Mouse (Mus musculus) kidney, adult 8-10 months (tissue): ENCODE measurements around the gene Casd1.

Experiments used
- DNase-seq, 2 experiments: peaks; one replicate each; pipeline ENCODE4 v3.0.0; 2022

The Casd1 gene

DNA sequence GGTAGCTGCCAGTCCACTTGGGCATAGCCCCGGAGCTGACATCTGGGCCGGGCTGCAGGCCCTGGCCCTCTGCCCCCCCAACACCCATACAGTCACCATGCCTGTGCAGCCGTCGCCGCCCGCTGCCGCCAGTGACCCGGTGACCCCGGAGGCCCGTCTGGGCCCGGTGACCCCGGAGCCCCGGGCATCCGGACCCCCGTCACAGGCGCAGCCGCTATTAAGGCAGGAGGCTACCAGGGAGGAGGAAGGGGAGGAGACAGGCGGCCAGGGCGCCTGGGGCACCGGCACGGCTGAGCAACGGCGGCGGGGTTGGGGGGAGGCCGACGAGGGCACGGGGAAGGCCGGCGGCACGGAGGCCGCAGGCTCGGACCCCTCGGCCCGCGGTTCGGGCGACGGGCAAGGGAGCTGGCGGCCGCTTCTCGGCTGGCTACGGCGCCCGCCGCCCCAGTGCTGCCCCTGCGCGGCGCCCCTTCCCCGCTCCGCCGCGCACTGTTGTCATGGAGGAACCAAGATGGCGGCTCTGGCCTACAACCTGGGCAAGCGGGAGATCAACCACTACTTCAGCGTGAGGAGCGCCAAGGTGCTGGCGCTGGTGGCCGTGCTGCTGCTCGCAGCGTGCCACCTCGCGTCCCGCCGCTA lies at the start of gene Casd1:
Gene Casd1, plus strand, starts transcription at position 182 of the 639 bp plus-strand sequence.
- peak; percentile 33 to 55 for DNase-seq

DNA sequence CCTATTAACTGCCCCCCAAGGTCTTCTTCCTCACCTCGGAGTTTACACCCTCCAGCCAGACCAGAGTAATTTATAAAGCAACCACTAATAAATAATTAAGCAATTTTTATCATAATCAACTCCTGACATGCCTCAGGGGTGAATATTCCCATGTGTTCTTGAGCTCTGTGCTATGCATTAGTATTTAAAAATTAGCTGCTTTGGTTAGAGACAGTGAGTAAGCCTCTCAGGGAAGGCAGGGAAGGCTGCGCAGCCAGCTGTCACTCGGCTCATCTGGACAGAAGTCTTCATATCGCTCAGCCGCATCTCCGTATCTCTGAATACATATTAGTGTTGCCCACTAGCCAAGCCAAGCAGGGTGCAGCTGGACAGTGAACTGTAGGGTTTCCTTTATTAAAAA lies 45.3 kb upstream of the Casd1 start:
- DNase-seq: no peak

DNA sequence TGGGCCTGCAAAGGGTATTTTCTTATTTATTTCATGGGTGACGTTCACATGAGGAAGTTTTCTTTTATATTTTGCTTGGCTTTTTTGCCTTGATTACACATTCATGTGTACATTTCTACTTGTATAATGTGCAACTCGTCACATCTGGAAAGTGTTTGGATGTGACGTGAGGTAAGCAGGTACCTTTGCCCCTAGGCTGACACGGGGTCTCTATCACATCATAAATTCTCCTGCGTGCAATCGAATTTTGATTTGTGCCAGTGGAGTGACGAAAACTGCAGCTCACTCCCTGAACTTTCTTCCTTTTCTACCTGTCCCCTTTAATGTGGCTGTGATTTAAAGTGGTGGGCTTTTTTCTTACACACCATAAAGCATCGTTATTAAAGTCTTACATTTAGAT lies 43.6 kb upstream of the Casd1 start:
- no peak for DNase-seq

DNA sequence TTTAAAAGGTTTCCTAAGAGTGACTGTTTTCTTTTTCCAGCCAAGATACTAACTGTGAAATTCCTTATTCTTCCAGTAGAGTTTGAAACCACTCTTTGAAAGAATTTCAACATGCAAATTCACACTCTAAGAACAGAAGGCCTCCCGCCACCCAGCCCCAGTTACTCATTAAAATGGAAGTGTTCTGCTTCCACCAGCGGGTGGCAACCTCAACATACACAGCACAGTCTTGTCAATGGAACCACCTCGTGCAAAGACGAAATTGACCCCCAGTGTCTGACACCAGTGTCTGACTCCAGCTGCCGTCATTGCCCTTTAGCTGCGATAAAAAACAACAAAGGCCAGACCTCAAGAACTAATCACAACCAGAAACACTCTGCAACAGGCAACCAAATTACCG lies 43.0 kb upstream of the Casd1 start:
- peak; percentile 14 to 36 for DNase-seq

DNA sequence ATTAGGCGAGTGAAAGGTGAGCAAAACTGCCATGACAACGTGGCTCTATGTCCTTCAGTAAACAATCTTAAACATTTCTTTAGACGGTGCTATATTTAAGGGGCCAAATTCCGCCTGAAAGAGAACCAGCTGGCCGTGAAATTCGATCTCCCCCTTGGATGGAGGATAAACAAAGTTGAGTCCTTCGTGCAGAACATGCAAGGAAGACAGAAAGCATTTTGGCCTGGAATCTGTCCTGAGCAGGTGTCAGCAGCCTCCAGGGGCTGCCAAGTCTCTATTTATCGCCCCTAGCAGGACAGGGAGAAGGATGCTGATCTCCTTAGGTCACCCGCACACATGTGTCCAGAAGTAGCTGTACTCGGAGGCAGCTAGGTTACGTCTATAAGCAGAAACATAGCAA lies 39.5 kb upstream of the Casd1 start:
- no peak for DNase-seq

DNA sequence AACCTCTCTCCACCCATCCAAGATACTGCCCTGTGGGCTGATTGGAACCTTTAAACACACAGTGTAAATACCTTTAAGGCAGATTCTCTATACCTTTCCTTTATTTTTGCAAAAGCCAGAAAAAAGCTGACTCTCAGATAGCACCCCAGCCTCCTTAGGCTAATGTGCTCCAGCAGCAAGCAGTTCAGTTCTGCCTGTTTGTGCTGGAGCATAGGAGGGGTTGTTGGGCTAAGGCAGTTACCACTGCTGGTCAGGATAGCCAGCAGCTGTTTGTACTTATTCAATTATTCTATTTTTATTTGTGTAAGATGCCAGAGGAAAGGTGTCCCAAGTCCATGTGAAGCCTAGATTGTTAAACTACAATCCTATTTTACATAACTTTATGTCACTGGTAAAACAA lies 39.0 kb upstream of the Casd1 start:
- DNase-seq: no peak

DNA sequence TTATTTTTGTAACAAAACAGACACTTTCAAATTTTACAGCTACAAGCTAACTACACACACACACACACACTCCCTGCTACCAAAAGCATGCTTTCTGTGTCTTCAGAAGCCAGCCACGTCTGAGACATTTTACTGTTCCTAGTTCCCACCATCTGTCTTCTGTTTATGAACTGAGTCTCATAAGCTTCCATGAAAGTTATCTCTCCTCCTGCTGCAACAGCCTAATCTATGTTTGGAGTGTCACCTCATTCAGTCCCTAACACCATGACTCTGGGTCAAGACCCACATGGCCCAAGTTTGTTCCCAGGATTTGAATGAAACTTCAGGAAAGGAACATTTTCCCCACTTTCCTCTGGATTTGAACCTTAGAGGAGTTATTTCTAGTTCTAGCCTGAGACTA lies 38.2 kb upstream of the Casd1 start:
- DNase-seq: no peak

DNA sequence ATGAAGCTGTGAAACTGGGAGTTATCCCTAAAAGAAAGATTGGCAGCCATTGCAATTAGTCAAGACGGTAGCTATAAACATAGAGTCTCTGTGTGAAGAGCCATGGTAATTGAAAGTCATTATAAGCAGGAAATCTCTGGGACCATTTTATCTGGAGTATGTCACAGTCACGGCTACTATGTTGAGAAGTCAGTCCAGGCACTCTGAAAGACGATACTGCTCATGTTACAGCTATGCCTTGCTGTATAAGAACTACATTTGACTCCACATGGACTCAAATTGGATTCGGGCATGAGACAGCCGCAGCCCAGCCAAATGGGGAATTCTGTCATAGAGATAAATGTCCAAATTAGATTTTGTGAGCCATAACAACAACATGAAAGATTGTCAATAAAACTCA lies 37.2 kb upstream of the Casd1 start:
- no peak for DNase-seq

DNA sequence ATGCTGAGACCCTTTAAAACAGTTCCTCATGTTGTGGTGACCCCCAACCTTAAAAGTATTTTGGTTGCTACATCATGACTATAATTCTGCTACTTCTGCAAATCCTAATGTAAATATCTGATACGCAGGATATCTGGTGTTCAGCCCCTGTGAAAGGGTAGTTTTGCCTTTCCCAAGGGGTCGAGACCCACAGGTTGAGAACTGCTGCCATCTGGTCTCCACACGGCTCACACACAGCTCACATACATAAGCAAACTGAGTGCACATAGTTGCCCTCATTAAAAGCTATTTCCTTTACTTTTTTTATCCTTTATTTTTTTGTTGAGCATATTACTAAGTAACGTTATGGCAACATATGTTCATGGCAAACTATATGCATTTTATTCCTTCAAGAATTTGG lies 30.2 kb upstream of the Casd1 start:
- no peak for DNase-seq

DNA sequence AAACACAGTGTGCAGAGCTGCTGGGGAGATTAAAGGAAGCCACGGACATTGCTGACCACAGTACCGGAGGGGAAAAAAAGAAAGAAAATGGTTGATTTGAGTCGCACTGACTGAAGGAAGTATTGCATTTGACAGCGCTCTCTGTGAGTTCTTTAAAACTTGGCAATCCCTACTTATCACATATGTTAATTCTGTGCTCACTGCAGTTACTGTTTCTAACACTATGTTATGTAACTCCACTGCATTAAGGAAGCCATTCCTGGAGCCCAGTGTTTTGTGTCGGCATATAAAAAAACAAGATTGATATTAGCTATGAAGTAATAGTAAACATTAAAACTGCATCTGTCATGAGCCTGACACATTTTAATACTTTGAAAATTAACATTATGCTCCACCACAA lies 22.9 kb upstream of the Casd1 start:
- no peak for DNase-seq

DNA sequence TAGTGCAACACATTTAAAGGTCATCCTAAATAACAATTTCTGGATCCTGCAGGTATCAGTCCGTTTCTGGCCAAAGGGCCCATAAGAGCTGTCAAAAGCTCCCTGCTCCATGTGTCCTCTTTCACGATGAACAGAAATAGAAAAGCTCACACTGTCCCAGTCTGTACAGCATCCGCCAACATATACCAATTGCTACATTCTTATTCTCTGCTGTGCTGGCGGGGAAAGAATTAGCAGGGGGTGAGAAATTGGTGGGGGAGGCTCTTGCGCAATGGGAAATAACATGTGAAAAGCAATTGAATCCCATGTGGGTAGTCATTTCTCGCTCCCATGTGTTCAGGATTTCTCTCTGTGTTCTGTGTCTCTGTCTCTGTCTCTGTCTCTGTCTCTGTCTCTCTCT lies 22.3 kb upstream of the Casd1 start:
- no peak for DNase-seq

DNA sequence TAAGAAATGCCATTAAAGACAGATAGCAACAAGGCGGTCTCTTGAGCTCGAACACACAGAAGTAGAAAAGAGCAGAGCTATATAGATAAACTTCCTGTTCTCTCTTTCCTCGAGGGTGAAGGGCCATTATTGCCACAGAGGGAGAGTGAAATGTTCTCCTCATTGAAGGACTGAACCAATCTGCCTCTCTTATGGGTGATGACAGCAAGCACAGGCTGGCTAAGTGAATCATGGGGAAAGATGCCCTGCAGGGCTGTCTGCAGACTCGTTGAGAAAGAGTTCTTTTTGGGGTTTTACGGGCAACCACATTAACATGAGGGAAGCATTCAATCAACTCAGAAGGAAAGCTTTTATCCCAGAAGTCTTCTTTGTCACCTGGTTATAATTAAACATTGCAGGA lies 21.0 kb upstream of the Casd1 start:
- no peak for DNase-seq

DNA sequence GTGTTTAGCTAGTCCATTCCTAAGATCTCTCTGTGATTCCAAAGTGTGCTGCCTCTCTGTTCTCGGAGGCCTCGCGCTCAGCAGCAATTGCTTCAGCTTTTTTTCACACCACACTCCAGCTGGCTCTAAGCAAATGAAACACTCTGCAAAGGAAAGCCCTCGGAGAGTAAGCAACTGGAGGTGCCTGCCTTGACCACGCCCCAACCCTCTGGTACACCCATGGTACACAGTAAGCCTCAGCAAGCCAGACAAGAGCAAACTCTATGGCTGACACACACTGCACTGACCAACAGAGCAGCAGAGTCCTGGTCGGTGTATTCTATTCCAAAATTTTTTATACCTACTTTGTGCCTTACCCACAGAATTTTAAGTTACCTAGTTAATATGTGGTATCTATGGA lies 17.2 kb upstream of the Casd1 start:
- no peak for DNase-seq

DNA sequence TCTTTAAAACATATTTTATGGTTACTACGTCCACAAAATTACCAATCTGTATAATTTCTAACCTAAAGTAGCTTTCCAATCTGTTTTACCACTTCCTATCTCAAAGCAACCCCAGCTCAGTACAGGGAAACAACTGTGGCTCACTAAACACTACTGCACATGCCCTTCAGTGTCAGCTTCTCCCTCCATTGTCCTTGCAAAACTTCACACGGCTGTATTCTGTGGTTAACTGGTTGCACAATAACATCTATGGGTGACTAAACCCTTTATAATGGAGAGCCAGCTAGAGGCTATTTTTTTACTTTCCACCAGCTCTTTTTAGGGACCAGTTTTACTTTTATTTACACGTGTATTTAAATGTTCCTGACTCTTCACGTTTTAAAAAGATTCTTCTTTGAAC lies 12.7 kb upstream of the Casd1 start:
- no peak for DNase-seq

DNA sequence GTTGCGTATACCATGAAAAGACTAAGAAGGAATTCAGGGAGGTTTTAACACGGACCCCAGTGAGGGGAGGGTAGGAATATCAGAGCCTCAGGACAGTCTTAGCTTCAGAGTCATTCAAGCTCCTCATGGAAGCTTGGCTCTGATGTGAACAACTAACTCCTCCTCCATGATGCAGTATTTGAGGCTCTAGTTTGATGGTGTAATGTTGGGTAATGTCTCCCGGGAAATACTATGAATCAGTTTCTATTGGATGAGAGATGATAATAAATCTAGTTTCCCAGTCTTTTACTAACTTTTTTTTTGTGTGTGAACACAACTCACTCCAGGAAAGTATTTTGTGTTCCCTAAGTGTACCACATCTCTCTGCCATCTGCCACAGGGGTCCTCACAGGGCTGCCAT lies 11.9 kb upstream of the Casd1 start:
- DNase-seq: no peak

DNA sequence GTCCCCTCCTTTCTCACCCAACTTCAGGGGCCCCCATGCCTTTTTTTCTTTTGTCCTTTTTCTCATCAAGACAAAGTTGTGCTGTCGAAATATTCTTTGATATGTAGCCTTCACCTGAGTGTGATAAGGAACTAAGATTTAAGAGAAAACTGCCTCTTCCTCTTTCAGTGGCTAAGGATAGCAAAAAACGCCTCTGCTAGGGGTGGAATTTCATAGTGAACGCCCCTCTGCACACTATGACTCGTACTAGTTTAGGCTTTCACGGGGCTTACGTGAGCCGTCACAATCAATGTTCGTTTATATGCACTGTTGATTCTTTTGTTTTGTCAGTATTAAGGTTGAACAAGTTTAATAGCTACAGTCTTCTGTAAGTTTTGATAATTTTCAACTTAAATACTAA lies 10.6 kb upstream of the Casd1 start:
- DNase-seq: no peak

DNA sequence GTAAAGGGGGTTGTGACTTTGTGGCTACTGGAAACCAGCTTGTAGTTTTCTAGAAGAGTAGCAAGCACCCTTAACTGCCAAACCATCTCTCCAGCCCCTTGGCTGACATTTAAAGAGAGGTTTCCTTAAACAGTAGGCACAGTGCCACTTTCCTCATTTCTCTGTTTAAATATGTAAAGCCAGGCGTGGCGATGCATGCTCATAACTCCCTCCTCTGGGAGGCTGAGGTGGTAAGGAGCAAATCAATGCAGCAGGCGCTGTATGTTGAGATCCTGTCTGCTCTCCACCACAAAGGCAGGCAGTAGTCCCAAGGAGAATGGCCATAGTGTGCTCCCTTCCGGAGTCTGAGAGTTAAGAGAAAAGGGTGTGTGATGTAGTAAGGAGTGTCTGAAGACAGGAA lies 2.9 kb upstream of the Casd1 start:
- no peak for DNase-seq

DNA sequence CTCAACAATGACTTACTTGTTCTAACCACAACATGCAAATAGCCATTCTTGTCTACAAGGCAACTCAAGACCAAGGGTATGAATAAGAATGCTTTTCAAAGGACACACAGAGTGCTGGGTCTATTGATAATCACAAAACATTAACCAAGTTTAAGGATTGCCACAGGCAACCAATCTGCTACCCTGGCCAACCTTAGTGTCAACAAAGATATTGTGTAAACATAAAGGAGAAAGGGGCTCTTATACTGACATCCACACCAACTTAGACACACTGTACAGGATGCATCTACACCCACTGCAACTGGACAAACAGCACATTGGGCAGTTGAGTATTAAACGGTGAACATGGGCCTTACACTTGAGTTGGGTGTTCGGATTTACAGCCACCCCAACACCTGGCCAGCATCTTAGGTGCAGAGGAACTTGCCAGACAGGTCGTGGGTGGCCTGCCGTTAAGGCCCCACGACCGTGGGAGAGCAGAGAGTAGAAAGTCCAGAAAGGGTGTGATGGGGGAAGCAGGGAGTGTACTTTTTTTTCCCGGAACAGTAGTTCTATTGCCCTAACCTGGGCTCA lies 468 bp upstream of the Casd1 start:
- DNase-seq: peak in 1 of 2 experiments; percentile 6

DNA sequence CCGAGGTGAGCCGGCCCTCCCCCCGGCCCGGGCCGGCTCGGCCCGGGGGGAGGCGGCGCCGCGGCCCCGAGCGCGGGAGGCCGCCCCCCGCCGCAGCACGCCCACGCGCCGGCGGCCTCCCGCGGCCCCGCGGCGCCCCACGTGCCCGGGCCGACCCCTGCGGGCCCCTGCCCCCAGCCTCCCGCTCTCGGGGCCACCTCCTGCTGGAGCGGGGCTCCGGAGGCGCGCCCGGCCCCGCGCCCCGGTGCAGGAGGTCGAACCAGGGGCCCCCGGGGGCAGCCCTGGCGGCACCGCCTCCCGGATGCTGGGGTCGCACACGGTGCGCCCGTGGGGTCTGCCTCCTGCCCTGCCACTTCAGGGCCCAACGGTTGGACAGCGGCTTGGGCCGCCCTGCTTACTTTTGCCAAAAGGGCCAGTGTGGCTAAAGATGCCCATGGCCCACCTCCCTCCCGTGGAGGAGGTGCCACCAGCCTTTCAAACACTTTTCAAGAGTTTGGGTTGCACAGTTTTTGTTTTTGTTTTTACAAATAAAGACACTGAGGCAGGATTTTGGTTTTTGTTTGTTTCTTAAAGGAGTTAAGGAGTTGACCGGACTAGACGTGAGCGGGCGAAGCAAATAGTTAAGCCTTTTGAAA lies 775 bp downstream of the Casd1 start:
- peak in 1 of 2 experiments; percentile 19 for DNase-seq

DNA sequence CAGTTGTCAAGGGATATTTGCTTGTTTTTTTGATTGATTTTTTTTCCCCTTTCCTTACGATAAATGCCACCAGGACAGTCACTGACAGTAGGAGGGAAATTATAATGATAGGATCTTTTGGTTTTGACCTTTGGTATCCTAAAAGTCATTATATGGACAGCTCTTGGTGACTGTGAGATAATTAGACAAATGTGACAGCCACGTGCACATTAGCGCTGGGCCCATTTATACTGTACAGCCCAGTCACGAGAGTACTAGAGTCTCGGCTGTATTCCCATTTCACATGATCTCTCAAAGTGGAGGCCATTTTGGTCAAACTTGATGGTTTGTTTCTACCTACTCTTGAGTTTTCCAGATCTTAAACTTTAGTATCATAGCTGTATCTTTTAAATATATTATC lies 1.4 kb downstream of the Casd1 start:
- DNase-seq: no peak

DNA sequence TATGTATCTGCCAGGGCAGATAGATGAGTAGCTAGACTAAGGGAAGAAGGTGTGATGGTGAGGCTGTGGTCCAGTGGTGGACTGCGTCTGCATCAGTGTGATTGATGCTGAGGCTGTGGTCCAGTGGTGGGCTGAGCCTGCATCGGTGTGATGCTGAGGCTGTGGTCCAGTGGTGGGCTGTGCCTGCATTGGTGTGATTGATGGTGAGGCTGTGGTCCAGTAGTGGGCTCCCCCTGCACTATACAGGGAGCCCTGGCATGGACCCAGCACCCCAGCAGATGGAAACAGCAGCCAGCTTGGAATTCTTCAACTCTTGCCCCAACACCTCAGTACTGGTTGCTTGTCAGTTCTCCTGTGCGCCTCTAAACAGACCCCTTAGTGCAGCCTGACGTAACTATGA lies 5.8 kb downstream of the Casd1 start:
- no peak for DNase-seq

DNA sequence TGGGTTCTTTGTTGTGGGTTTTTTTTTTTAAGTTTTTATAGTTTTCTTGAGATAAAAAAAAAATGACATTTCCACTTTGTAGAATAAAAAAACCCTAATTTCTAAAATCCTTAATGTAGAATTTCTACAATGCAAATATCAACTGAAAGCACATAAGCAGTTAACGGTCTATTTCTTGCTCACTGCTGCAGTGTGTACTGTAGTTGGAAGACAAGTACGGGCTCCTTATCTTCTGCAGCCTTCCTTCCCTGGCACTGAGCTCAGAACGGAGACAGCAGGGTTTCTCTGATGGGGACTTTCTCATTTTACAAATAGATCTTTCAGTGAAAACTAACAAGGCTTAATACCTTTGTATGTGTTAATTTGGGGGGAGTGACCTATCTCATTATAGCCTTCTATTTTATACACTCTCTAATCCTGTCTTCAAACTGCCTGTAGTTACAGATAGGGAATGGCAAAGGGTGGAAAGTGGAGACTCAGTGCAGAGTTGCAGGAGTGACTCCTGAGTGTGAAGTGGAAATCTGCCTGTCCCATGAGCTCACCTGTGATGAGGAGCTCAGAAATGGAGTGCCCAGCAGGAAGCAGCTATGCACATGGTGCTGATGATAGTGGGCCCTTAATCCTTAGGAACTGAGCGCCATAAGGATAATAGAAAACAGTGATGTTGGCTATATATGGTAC lies 9.7 kb downstream of the Casd1 start:
- no peak for DNase-seq

DNA sequence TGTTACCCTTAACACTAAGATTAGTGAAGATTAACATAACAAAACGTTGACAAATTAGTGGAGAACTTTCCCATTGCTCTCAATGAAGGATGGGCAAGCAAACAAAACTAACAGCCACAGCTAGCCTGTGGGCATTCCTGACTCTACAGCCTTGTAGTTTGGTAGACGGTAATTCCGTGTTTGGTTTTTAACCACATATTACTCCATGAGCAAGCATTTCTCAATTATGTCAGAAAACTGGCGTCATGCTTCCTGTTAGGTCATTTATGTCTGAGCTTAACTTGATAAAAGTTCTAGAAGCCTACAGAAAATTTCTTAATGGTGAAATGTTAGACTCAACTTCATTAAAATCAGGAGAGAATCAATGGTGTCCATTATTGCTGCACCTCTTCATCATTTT lies 11.2 kb downstream of the Casd1 start:
- no peak for DNase-seq

DNA sequence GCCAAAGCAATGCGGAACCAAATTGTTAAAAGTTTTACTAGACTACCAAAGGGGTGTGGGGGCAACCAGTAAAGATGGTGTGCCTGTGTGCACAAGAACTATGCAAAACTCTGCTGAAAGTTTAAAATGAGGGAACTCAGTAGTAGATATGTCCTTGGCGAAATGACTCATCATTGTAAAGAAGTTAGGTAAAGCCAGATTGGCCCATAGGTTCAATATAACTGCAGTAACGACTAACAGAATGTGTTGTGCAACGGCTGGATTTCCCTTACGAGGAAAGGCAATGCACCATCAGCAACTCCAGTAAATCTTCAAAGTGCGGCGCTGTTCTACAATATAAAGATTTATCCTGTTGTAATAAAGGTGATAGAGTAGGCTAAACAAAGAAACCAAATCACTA lies 11.8 kb downstream of the Casd1 start:
- no peak for DNase-seq
